Mouse (Mus musculus): ENCODE data around the gene Gm17079.
"Not testable (repeated sequence)": the region's sequence is repeated elsewhere in the genome, so short reads cannot be mapped to it uniquely, and the experiment has no call there.

Gene Gm17079

GRCm38 (mm10) chr14:51695368-51695767, at the start of gene Gm17079:
Gene Gm17079, minus strand, starts transcription at chr14:51695468.
- DNase-seq (ENCODE audit: low spot score), result not testable (repeated sequence)

DNA sequence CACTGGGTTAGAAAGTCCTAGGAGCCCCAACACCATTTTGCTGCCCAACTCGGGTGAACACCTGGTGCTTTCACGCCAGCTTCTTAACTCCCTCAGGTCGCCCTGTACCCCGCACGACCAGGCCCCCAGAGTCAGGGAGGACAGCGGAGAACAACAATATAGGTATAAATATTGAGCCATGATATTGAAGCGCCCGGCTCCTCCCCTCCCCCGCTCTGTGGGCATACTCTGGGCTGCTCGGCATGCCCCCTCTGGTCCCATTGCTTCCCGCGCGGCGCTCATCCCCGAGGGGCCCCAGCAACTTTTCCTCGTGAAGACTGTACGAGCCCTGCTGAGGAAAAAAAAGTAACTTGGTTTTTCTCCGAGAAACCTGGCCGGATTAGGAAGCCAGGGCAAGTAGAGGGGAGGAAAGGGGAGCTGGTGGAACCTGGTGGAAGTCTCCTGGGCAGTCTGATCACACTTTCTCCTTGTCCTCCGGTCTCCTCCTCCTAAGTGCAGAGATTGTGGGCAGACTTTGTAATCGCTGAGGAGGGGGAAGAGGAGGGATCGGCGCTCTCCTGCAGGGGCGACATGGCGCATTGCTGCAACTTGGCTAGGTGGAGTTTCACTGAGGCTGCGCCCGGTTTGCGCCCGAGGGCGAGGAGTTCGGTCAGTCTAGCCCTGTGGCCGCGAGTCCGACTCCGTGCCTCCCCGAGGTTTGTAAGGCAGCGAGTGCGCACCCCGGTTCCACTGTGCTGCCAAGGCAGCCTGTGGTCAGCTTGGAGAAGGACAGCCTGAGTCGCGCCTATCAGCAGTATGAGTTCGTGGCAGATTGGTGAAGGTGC, 45.3 kb upstream of the Gm17079 start:
- no peak for DNase-seq (ENCODE audit: low spot score)

GRCm38 (mm10) chr14:51739150-51739993, 44.1 kb upstream of the Gm17079 start:
- no peak for DNase-seq (ENCODE audit: low spot score)

- no peak for DNase-seq (ENCODE audit: low spot score)
Observed at GRCm38 (mm10) chr14:51738411-51739149, 43.3 kb upstream of the Gm17079 start.

- DNase-seq (ENCODE audit: low spot score), result no peak
Observed at GRCm38 (mm10) chr14:51737967-51738366, 42.7 kb upstream of the Gm17079 start.

GRCm38 (mm10) chr14:51717083-51717482, 21.8 kb upstream of the Gm17079 start, which contains the start of gene Gm5800:
Gene Gm5800, minus strand, starts transcription at chr14:51717183.
- DNase-seq (ENCODE audit: low spot score), result no peak

GRCm38 (mm10) chr14:51677269-51677668, 18.0 kb downstream of the Gm17079 start:
- DNase-seq (ENCODE audit: low spot score), result no peak

Data from c-Kit-positive CD71-positive TER-119-positive erythroid progenitor cells, embryonic 14.5 days (primary cell).